Mouse (Mus musculus): Measurements from ENCODE around the gene Ksr2. TPM values are rescaled to one million over a fixed set of nuclear protein-coding genes. Genes with fewer than 3 reads are reported as not detected.

Ksr2 gene
- 0.15 and 0.19 TPM in 2 replicates for polyA plus RNA-seq (2014; fragmentation: Nextera tagmentation; extraction: Ambion mirVana)

DNA sequence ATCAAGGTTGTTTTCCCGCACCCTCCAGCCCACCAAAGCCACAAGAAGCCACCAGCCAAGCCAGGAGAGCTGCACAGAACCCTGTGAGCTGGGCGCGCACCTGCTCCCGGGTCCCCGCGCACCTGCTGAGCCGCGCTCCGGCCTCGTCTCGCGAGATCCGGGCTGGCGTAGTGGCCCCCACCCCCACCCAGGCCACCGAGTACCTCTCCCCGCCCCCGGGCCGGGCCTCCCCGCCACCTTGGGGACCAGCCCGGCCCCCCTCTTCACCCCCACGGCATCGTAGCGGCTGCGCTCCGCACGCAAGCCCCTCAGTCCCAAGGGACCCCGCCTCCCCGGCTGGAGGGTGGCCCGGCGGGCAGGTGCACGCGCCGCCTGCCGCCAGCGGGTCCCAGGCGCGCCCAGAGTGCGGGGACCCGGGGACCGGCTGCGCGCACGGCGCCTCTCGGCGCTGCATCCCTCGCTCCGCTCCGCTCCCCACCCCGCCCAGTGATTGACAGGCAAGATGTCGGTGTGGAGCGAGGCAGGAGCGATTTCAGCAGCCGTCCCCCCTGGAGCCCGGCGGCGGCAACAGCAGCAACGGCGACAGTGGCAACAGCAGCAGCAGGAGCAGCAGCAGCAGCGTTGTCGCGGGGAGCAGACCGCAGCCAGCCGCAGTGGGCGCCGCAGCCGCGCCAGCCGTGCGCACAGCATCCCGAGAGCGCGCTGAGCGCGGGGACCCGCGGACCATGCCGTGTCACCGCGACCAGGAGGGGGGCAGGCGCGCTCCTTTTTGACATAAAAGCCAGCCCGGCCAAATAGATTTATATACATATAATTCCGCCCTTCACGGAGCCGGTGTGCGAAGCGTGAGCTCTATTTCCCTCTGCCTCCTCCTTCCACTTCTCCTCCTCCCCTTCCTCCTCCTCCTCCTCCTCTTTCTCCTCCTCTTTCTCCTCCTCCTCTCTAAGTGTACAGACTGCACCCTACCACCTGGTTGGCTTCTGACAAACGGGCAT lies at the start of gene Ksr2:
TSS of gene Ksr2 (plus strand) at position 494 of the 995 bp plus-strand sequence.
- WGBS (ENCODE audit: insufficient replicate concordance): under 1% methylated on average over 89 of the region's 89 CpGs

DNA sequence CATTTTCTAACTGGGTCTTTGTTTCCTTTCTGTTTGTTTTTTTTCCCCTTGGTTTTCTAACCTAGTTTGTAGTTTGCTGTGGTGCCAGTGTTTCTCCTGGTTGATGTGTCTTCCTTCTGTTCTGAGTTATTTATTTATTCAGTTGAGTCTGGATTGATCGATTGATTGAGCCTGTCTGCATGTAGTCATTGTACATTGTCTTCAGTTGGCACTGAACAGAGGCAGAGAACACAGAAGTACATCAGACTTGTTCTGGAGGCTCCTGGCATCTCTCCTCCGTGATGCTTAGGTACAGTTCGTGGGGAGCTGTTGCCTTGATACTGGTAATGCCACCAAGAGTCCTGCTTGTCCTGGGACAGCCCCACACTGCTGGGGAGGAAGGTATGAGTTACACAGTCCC lies 49.0 kb upstream of the Ksr2 start:
- WGBS (ENCODE audit: insufficient replicate concordance): 77% methylated on average over 3 of the region's 3 CpGs
- Histone ChIP-seq H3K36me3 (ENCODE audit: control insufficient read depth, insufficient read depth, low read length) (peaks cover 21% of the 10 kb centered on the region), H3K4me1 (ENCODE audit: control insufficient read depth, insufficient read depth, low read length) (peaks cover 36% of the 10 kb centered on the region), H3K4me3 (ENCODE audit: low read depth, low read length) (no peak overlapping the region), H3K27me3 (ENCODE audit: control insufficient read depth, insufficient read depth, low read length) (no peaks in the 10 kb centered on the region), H3K9me3 (replicated peaks; ENCODE audit: control insufficient read depth, low read length) (no peaks in the 10 kb centered on the region), H3K4me2 (no peak overlapping the region), H3K9ac (ENCODE audit: low read depth, low read length) (no peak overlapping the region), H3K27ac (ENCODE audit: low read depth, low read length) (no peak overlapping the region)
- no peak for ATAC-seq (replicated peaks; ENCODE audit: insufficient number of reproducible peaks, low FRiP score, low TSS enrichment)

More for the DNA sequence above, at the start of gene Ksr2:
- Histone ChIP-seq H3K4me2 (peak within 1 kb of the TSS; percentile 94), H3K36me3 (ENCODE audit: control insufficient read depth, insufficient read depth, low read length) (no peaks in the 10 kb centered on the region), H3K4me3 (ENCODE audit: low read depth, low read length) (peak within 1 kb of the TSS; percentile 61), H3K27me3 (ENCODE audit: control insufficient read depth, insufficient read depth, low read length) (peaks cover 61% of the 10 kb centered on the region), H3K9me3 (replicated peaks; ENCODE audit: control insufficient read depth, low read length) (no peaks in the 10 kb centered on the region), H3K9ac (ENCODE audit: low read depth, low read length) (peak within 1 kb of the TSS; percentile 54; the same call in 1 of the 2 replicates), H3K4me1 (ENCODE audit: control insufficient read depth, insufficient read depth, low read length) (no peaks in the 10 kb centered on the region), H3K27ac (ENCODE audit: low read depth, low read length) (no peak within 1 kb of the TSS)
- peak; percentile 57 for ATAC-seq (replicated peaks; ENCODE audit: insufficient number of reproducible peaks, low FRiP score, low TSS enrichment)

DNA sequence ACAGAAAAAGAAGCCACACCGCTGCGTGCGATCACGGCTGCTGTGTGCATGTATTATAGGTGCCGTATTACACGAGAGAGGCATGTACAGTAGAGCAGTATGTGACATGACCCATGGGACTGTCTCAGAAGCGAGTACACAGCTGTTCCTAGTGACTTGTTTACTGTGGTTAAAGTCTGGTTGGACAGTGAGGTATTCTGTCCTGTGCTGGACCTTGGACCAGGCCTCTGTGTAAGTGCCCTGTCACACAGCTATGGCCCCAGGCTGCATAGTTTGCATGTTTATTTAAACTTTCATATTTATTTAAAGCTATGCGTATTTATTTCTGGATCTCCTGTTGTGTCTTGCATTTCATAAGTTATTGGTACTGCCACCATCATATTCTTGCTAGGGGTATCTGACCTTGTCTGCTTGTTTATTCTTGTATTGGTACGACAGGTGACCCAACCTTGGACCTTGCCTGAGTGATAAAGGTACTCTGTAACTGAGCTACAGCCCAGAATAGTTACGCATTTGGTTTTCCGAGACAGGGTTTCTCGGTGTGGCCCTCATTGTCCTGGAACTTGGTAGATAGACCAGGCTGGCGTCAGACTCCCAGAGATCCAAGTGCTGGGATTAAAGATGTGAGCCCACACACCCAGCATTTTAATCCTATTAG lies 47.8 kb upstream of the Ksr2 start:
- Histone ChIP-seq H3K4me2 (no peak overlapping the region), H3K9me3 (replicated peaks; ENCODE audit: control insufficient read depth, low read length) (no peaks in the 10 kb centered on the region), H3K4me1 (ENCODE audit: control insufficient read depth, insufficient read depth, low read length) (peaks cover 23% of the 10 kb centered on the region), H3K27me3 (ENCODE audit: control insufficient read depth, insufficient read depth, low read length) (no peaks in the 10 kb centered on the region), H3K9ac (ENCODE audit: low read depth, low read length) (no peak overlapping the region), H3K36me3 (ENCODE audit: control insufficient read depth, insufficient read depth, low read length) (peaks cover 24% of the 10 kb centered on the region), H3K4me3 (ENCODE audit: low read depth, low read length) (no peak overlapping the region), H3K27ac (ENCODE audit: low read depth, low read length) (no peak overlapping the region)
- 92% methylated on average over 13 of the region's 13 CpGs for WGBS (ENCODE audit: insufficient replicate concordance)
- ATAC-seq (replicated peaks; ENCODE audit: insufficient number of reproducible peaks, low FRiP score, low TSS enrichment): no peak

DNA sequence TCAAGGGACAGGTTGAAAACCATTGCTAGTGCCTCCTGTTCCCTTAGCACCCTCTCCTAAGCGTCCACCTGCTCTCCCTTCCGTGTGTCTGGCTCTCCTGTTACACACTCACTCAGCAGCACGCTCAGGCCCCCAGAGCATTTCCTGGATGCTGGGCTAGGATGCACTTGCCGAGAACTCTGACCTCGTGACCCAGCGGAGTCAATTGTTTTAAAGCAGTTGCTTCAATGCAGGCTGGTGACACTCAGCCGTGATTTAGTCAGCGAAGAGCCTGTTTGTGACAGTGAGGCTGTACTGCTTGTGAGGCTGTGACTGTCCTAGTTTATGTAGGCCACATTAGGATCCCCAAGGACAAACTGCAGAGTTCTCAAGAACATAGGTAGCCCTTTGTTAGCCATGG lies 46.6 kb upstream of the Ksr2 start:
- H3K4me2 ChIP-seq: no peak overlapping the region
- no peaks in the 10 kb centered on the region for H3K27me3 ChIP-seq (ENCODE audit: control insufficient read depth, insufficient read depth, low read length)
- WGBS (ENCODE audit: insufficient replicate concordance): 61% methylated on average over 8 of the region's 8 CpGs
- no peak overlapping the region for H3K27ac ChIP-seq (ENCODE audit: low read depth, low read length)
- H3K9ac ChIP-seq (ENCODE audit: low read depth, low read length): no peak overlapping the region
- peaks cover 29% of the 10 kb centered on the region for H3K36me3 ChIP-seq (ENCODE audit: control insufficient read depth, insufficient read depth, low read length)
- H3K9me3 ChIP-seq (replicated peaks; ENCODE audit: control insufficient read depth, low read length): no peaks in the 10 kb centered on the region
- no peak for ATAC-seq (replicated peaks; ENCODE audit: insufficient number of reproducible peaks, low FRiP score, low TSS enrichment)
- no peak overlapping the region for H3K4me3 ChIP-seq (ENCODE audit: low read depth, low read length)
- H3K4me1 ChIP-seq (ENCODE audit: control insufficient read depth, insufficient read depth, low read length): peaks cover 14% of the 10 kb centered on the region

DNA sequence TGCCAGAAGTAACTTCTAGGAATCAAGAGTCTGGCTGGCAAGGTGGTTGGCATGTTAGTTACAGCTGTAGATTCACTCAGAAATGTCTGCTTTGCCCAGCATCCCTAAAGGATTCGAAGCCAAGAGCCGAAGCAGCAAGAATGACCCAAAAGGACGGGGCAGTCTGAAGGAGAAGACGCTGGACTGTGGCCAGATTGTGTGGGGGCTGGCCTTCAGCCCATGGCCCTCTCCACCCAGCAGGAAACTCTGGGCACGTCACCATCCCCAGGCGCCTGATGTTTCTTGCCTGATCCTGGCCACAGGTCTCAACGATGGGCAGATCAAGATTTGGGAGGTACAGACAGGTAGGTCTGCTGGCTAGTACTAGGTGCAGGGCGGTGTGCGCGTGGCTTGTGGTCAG lies 43.2 kb upstream of the Ksr2 start:
- H3K4me2 ChIP-seq: no peak overlapping the region
- H3K9ac ChIP-seq (ENCODE audit: low read depth, low read length): no peak overlapping the region
- no peaks in the 10 kb centered on the region for H3K27me3 ChIP-seq (ENCODE audit: control insufficient read depth, insufficient read depth, low read length)
- H3K27ac ChIP-seq (ENCODE audit: low read depth, low read length): no peak overlapping the region
- WGBS (ENCODE audit: insufficient replicate concordance): 85% methylated on average over 10 of the region's 10 CpGs
- H3K4me1 ChIP-seq (ENCODE audit: control insufficient read depth, insufficient read depth, low read length): no peaks in the 10 kb centered on the region
- ATAC-seq (replicated peaks; ENCODE audit: insufficient number of reproducible peaks, low FRiP score, low TSS enrichment): no peak
- H3K9me3 ChIP-seq (replicated peaks; ENCODE audit: control insufficient read depth, low read length): no peaks in the 10 kb centered on the region
- H3K36me3 ChIP-seq (ENCODE audit: control insufficient read depth, insufficient read depth, low read length): peaks cover 33% of the 10 kb centered on the region
- no peak overlapping the region for H3K4me3 ChIP-seq (ENCODE audit: low read depth, low read length)

DNA sequence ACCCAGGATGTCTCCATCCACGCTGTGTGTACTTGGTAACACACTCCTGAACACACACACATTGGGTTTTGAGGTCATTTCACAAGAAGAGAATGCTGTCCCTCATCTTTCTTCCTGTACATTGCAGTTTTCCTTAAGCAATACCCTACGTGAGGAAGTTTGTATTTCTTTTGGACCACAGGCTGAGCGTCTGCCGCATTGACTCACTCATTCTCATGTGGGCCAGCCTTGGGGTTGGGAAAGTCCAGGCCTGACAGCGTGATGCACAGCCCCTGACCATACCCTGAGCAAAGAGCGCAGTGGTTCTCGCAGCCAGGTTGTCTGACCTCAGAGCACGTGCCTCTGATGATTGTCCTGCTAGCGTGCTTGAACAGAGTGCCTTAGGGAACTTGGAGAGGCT lies 40.4 kb upstream of the Ksr2 start:
- no peak for ATAC-seq (replicated peaks; ENCODE audit: insufficient number of reproducible peaks, low FRiP score, low TSS enrichment)
- H3K27me3 ChIP-seq (ENCODE audit: control insufficient read depth, insufficient read depth, low read length): no peaks in the 10 kb centered on the region
- no peak overlapping the region for H3K4me3 ChIP-seq (ENCODE audit: low read depth, low read length)
- H3K9me3 ChIP-seq (replicated peaks; ENCODE audit: control insufficient read depth, low read length): no peaks in the 10 kb centered on the region
- H3K27ac ChIP-seq (ENCODE audit: low read depth, low read length): no peak overlapping the region
- 90% methylated on average over 9 of the region's 9 CpGs for WGBS (ENCODE audit: insufficient replicate concordance)
- H3K36me3 ChIP-seq (ENCODE audit: control insufficient read depth, insufficient read depth, low read length): peaks cover 39% of the 10 kb centered on the region
- H3K4me2 ChIP-seq: no peak overlapping the region
- no peak overlapping the region for H3K9ac ChIP-seq (ENCODE audit: low read depth, low read length)
- no peaks in the 10 kb centered on the region for H3K4me1 ChIP-seq (ENCODE audit: control insufficient read depth, insufficient read depth, low read length)

DNA sequence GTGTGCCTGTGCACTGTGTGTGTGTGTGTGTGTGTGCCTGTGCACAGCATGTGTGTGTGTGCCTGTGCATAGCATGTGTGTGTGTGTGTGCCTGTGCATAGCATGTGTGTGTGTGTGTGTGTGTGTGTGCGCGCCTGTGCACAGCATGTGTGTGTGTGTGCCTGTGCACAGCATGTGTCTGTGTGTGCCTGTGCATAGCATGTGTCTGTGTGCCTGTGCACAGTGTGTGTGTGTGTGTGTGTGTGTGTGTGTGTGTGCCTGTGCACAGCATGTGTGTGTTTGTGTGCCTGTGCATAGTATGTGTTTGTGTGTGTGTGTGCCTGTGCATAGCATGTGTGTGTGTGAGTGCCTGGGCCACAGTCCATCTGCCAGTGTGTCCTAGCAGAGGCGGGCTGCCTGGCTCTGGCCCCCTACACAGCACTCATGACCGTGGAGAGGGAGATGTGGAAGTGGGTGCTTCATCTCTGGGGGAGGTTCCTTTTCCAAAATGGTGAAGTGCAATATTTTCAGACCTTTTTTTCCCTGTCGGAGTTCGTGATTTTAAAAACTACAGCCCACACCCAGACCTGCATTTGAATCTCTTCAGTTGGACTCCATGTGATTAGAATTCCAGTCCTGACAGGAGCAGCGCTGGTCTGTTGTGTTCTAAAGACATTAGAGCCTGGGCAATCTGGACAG lies 39.3 kb upstream of the Ksr2 start:
- H3K9ac ChIP-seq (ENCODE audit: low read depth, low read length): no peak overlapping the region
- no peak overlapping the region for H3K27ac ChIP-seq (ENCODE audit: low read depth, low read length)
- H3K4me2 ChIP-seq: no peak overlapping the region
- H3K9me3 ChIP-seq (replicated peaks; ENCODE audit: control insufficient read depth, low read length): no peaks in the 10 kb centered on the region
- WGBS (ENCODE audit: insufficient replicate concordance): 89% methylated on average over 7 of the region's 7 CpGs
- H3K36me3 ChIP-seq (ENCODE audit: control insufficient read depth, insufficient read depth, low read length): peaks cover 31% of the 10 kb centered on the region
- H3K27me3 ChIP-seq (ENCODE audit: control insufficient read depth, insufficient read depth, low read length): no peaks in the 10 kb centered on the region
- no peaks in the 10 kb centered on the region for H3K4me1 ChIP-seq (ENCODE audit: control insufficient read depth, insufficient read depth, low read length)
- H3K4me3 ChIP-seq (ENCODE audit: low read depth, low read length): no peak overlapping the region
- no peak for ATAC-seq (replicated peaks; ENCODE audit: insufficient number of reproducible peaks, low FRiP score, low TSS enrichment)

DNA sequence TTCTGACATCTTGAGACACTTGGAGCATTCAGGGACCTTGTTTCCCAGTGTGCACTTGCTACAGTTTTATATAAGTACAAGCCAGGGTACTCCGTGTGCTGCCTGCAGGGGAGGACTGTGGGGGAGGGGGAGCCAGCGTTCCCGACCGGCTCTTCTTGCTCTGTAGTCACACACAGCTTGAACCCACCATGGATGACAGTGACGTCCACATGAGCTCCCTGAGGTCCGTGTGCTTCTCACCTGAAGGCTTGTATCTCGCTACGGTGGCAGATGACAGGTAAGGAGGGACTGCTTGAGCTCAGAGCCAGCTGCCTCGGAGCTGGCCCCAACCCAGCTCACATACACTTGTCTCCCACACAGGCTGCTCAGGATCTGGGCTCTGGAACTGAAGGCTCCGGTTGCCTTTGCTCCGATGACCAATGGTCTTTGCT lies 37.5 kb upstream of the Ksr2 start:
- H3K4me3 ChIP-seq (ENCODE audit: low read depth, low read length): no peak overlapping the region
- H3K9me3 ChIP-seq (replicated peaks; ENCODE audit: control insufficient read depth, low read length): no peaks in the 10 kb centered on the region
- H3K9ac ChIP-seq (ENCODE audit: low read depth, low read length): no peak overlapping the region
- no peaks in the 10 kb centered on the region; the same call in 1 of the 2 replicates for H3K4me1 ChIP-seq (ENCODE audit: control insufficient read depth, insufficient read depth, low read length)
- ATAC-seq (replicated peaks; ENCODE audit: insufficient number of reproducible peaks, low FRiP score, low TSS enrichment): no peak
- no peak overlapping the region for H3K4me2 ChIP-seq
- no peaks in the 10 kb centered on the region for H3K27me3 ChIP-seq (ENCODE audit: control insufficient read depth, insufficient read depth, low read length)
- 72% methylated on average over 11 of the region's 11 CpGs for WGBS (ENCODE audit: insufficient replicate concordance)
- peaks cover 30% of the 10 kb centered on the region for H3K36me3 ChIP-seq (ENCODE audit: control insufficient read depth, insufficient read depth, low read length)
- no peak overlapping the region for H3K27ac ChIP-seq (ENCODE audit: low read depth, low read length)
